Mouse (Mus musculus): Measurements from ENCODE around the gene Med25. TPM values are rescaled to one million over a fixed set of nuclear protein-coding genes. Genes with fewer than 3 reads are reported as not detected.

Gene Med25
- polyA plus RNA-seq, 1 experiment from 2014 or later: 62.5 TPM

DNA sequence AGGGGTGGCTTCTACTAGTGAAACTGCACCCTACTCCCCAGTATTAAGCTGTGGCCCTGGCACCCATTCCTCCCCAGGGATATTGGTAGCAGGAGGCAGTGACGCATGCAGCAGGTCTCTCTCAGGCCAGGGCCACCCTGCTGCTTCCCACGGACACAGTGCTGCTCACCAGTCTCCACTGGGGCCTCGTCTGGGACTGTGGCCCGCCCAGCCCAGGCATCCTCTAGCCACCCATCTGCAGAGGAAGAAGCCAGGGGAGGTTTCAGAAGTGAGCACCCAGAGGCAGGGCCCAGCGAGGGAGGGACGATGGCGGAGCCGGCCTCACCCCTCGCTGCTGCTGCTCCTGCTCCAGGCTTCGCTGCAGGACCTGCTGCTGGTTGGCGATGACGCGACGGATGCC lies 29.3 kb downstream of the Med25 start:
- no peaks in the 10 kb centered on the region for H3K9me3 ChIP-seq (ENCODE audit: low read length)
- H3K9ac ChIP-seq (replicated peaks; ENCODE audit: low read depth): no peak overlapping the region
- peaks cover 27% of the 10 kb centered on the region for H3K4me1 ChIP-seq (ENCODE audit: insufficient read depth, low read depth, low read length)
- H3K27me3 ChIP-seq (replicated peaks; ENCODE audit: insufficient read depth, low read length): no peaks in the 10 kb centered on the region
- no peak overlapping the region for H3K27ac ChIP-seq (ENCODE audit: low read length)
- no peak overlapping the region for H3K4me2 ChIP-seq (replicated peaks; ENCODE audit: low read depth, low read length)
- H3K4me3 ChIP-seq (ENCODE audit: low read depth, low read length): no peak overlapping the region
- TF ChIP-seq EP300 (IDR thresholded peaks at IDR 0.05): no peak
- no peak for TF ChIP-seq CTCF (IDR thresholded peaks at IDR 0.05)
- 87% methylated on average over 14 of the region's 14 CpGs for WGBS
- DNase-seq (ENCODE audit: low spot score) (no peak), ATAC-seq (no peak)
- peaks cover 25% of the 10 kb centered on the region for H3K36me3 ChIP-seq (ENCODE audit: insufficient read depth, low read length)

DNA sequence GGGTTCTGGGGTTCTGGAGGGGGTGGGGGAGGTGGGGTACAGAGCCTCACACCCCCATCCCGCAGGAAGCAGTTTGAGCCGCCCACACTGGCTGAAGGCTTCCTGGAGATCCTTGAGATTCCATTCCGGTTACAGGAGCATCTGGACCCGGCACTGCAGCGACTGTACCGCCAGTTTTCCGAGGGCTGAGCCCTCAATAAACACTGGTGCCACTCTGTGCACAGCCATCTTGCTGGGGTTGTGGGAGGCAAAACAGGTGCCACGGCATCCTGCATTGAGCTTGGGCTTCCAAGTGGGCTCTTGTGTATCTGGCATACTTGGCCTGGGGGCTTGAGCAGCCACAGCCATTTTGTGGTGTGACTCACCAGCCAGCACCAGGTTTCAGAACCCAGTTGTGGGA lies 30.1 kb downstream of the Med25 start:
- no peak overlapping the region for H3K9ac ChIP-seq (replicated peaks; ENCODE audit: low read depth)
- no peak overlapping the region for H3K4me3 ChIP-seq (ENCODE audit: low read depth, low read length)
- peaks cover 19% of the 10 kb centered on the region for H3K4me1 ChIP-seq (ENCODE audit: insufficient read depth, low read depth, low read length)
- ATAC-seq (no peak), DNase-seq (ENCODE audit: low spot score) (no peak)
- WGBS: 45% methylated on average over 8 of the region's 8 CpGs
- no peak for TF ChIP-seq EP300 (IDR thresholded peaks at IDR 0.05)
- TF ChIP-seq CTCF (IDR thresholded peaks at IDR 0.05): no peak
- no peaks in the 10 kb centered on the region for H3K27me3 ChIP-seq (replicated peaks; ENCODE audit: insufficient read depth, low read length)
- no peak overlapping the region for H3K27ac ChIP-seq (ENCODE audit: low read length)
- no peak overlapping the region for H3K4me2 ChIP-seq (replicated peaks; ENCODE audit: low read depth, low read length)
- peaks cover 25% of the 10 kb centered on the region for H3K36me3 ChIP-seq (ENCODE audit: insufficient read depth, low read length)
- H3K9me3 ChIP-seq (ENCODE audit: low read length): no peaks in the 10 kb centered on the region

DNA sequence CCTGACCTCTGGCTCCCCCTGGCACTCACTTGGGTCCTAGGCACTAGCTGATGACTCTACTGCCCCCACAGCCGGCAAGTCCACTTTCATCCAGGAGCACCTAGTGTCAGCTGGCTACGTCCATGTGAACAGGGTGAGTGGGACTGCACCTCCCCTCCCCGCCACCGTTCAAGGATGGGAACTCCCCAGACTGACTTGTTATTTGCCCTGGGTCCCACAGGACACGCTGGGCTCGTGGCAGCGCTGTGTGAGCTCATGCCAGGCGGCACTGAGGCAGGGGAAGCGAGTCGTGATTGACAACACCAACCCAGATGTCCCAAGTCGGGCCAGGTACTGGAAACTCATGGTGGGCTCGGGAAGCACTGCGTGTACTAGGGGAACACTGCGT lies 31.1 kb downstream of the Med25 start:
- ATAC-seq (no peak), DNase-seq (ENCODE audit: low spot score) (no peak)
- no peak overlapping the region for H3K9ac ChIP-seq (replicated peaks; ENCODE audit: low read depth)
- peaks cover 25% of the 10 kb centered on the region for H3K36me3 ChIP-seq (ENCODE audit: insufficient read depth, low read length)
- no peak for TF ChIP-seq EP300 (IDR thresholded peaks at IDR 0.05)
- peak; percentile 28 for TF ChIP-seq CTCF (IDR thresholded peaks at IDR 0.05)
- no peak overlapping the region for H3K4me3 ChIP-seq (ENCODE audit: low read depth, low read length)
- peaks cover 14% of the 10 kb centered on the region for H3K4me1 ChIP-seq (ENCODE audit: insufficient read depth, low read depth, low read length)
- H3K9me3 ChIP-seq (ENCODE audit: low read length): no peaks in the 10 kb centered on the region
- H3K27ac ChIP-seq (ENCODE audit: low read length): no peak overlapping the region
- 76% methylated on average over 14 of the region's 14 CpGs for WGBS
- no peaks in the 10 kb centered on the region for H3K27me3 ChIP-seq (replicated peaks; ENCODE audit: insufficient read depth, low read length)
- H3K4me2 ChIP-seq (replicated peaks; ENCODE audit: low read depth, low read length): no peak overlapping the region

DNA sequence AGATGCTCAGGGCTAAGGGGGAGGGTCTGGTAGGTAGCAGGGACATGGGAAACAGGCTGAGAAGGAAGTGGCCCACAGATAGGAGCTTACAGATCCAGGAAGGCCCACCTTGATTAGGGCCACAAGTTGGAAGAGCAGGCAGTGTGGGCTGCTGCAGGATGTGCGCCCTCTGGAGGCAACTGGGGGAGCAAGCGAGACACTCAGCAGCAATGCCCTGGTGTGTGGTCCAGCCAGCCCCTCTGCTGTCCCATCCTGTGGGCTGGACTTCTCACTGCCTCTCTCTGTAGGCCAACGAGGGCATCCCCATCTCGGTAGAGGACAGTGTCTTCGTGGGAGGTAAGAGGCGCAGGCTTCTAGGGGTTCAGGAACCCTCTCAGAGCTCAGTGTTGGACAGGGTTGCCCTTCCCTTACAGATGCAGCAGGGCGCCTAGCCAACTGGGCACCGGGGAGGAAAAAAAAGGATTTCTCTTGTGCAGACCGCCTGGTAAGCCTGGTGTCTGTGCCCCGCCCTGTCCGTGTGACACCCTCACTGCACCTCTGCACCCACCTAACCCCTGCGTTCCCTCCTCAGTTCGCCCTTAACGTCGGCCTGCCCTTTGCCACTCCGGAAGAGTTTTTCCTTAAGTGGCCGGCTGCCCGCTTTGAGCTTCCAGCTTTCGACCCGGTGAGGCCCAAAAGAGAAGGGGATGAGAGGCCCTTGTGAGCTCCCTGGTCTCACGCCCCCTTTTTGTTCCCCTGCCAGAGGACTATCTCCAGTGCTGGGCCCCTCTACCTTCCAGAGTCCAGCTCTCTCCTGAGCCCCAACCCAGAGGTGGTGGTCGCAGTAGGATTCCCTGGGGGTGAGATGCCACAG lies 31.7 kb downstream of the Med25 start:
- Histone ChIP-seq H3K4me3 (ENCODE audit: low read depth, low read length) (no peak overlapping the region), H3K9me3 (ENCODE audit: low read length) (no peaks in the 10 kb centered on the region), H3K4me1 (ENCODE audit: insufficient read depth, low read depth, low read length) (peaks cover 10% of the 10 kb centered on the region), H3K36me3 (ENCODE audit: insufficient read depth, low read length) (peaks cover 25% of the 10 kb centered on the region), H3K4me2 (replicated peaks; ENCODE audit: low read depth, low read length) (no peak overlapping the region), H3K9ac (replicated peaks; ENCODE audit: low read depth) (no peak overlapping the region), H3K27me3 (replicated peaks; ENCODE audit: insufficient read depth, low read length) (no peaks in the 10 kb centered on the region), H3K27ac (ENCODE audit: low read length) (no peak overlapping the region)
- ATAC-seq (peak; percentile 44), DNase-seq (ENCODE audit: low spot score) (peak; percentile 79)
- TF ChIP-seq CTCF (IDR thresholded peaks at IDR 0.05) (peak; percentile 94), EP300 (IDR thresholded peaks at IDR 0.05) (no peak)
- 49% methylated on average over 22 of the region's 22 CpGs for WGBS

DNA sequence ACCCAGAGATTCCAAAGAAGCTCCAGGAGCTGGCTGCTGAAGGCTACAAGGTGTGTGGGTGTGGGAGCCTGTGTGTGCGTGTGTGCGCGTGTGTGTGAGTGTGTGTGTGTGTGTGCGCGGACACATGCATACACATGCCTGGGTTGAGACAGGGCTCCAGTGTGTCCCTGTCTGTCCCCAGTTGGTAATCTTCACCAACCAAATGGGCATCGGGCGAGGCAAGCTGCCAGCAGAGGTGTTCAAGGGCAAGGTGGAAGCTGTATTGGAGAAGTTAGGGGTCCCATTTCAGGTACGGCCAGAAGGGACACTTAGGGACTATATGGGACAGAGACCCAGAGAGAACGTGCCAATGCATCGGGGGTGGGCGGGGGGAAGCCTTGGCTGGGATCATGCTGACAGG lies 32.6 kb downstream of the Med25 start:
- WGBS: 85% methylated on average over 11 of the region's 11 CpGs
- DNase-seq (ENCODE audit: low spot score) (no peak), ATAC-seq (no peak)
- peaks cover 11% of the 10 kb centered on the region for H3K4me1 ChIP-seq (ENCODE audit: insufficient read depth, low read depth, low read length)
- no peak overlapping the region for H3K4me3 ChIP-seq (ENCODE audit: low read depth, low read length)
- peaks cover 25% of the 10 kb centered on the region for H3K36me3 ChIP-seq (ENCODE audit: insufficient read depth, low read length)
- TF ChIP-seq EP300 (IDR thresholded peaks at IDR 0.05) (no peak), CTCF (IDR thresholded peaks at IDR 0.05) (no peak)
- H3K9ac ChIP-seq (replicated peaks; ENCODE audit: low read depth): no peak overlapping the region
- no peaks in the 10 kb centered on the region for H3K27me3 ChIP-seq (replicated peaks; ENCODE audit: insufficient read depth, low read length)
- no peak overlapping the region for H3K4me2 ChIP-seq (replicated peaks; ENCODE audit: low read depth, low read length)
- H3K9me3 ChIP-seq (ENCODE audit: low read length): no peaks in the 10 kb centered on the region
- no peak overlapping the region for H3K27ac ChIP-seq (ENCODE audit: low read length)

DNA sequence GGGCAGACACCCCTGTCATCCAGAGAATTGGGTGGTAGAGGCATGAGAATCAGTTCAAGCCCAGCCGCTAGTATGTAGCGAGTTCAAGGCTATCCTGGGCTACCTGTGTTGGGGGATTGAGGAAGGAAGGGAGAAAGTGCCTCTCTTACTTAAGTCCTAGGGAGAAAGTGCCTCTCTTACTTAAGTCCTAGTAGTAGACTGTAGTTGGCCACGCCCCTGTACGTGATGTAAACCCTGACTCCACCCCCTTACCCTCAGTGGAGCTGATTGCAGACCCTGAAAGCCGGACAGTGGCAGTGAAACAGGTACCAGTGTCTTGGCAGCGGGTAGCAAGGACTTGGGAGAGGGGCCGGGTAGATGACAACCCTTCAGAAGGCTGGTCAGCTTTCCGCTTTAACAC lies 34.6 kb downstream of the Med25 start:
- peak; percentile 87 for DNase-seq (ENCODE audit: low spot score)
- Histone ChIP-seq H3K4me1 (ENCODE audit: insufficient read depth, low read depth, low read length) (peaks cover 18% of the 10 kb centered on the region), H3K4me3 (ENCODE audit: low read depth, low read length) (peak overlapping the region; percentile 69), H3K4me2 (replicated peaks; ENCODE audit: low read depth, low read length) (peak overlapping the region; percentile 96), H3K27me3 (replicated peaks; ENCODE audit: insufficient read depth, low read length) (no peaks in the 10 kb centered on the region), H3K27ac (ENCODE audit: low read length) (peak overlapping the region; percentile 93), H3K36me3 (ENCODE audit: insufficient read depth, low read length) (peaks cover 9% of the 10 kb centered on the region; the same call in 1 of the 2 replicates), H3K9ac (replicated peaks; ENCODE audit: low read depth) (no peak overlapping the region), H3K9me3 (ENCODE audit: low read length) (no peaks in the 10 kb centered on the region)
- WGBS: 23% methylated on average over 8 of the region's 8 CpGs
- no peak for ATAC-seq
- TF ChIP-seq EP300 (IDR thresholded peaks at IDR 0.05) (no peak), CTCF (IDR thresholded peaks at IDR 0.05) (no peak)

All from lung, postnatal 0 days (tissue).